Mouse (Mus musculus) MEL (cell line): ENCODE results near the gene Slc2a2. TPM values are rescaled to one million over a fixed set of nuclear protein-coding genes. Genes with fewer than 3 reads are reported as not detected.
A peak's percentile ranks its signal among the peaks of the same experiment; 100 is the strongest.

ENCODE experiments used
- DNase-seq: peaks from one replicate; pipeline ENCODE4 v3.0.0; 2011; ENCODE audit warnings: low read depth, low spot score
- H3K27ac ChIP-seq: 2 replicates; pipeline ENCODE4 v1.5.1; 2012; ENCODE audit warnings: low read depth, mild to moderate bottlenecking, control low read depth, low read length, moderate library complexity; ENCODE audit not compliant: control insufficient read depth
- H3K27me3 ChIP-seq, 2 experiments: fragments of 150-350 bp in 1 of 2; sonication (generic) in 1 of 2; 2 replicates each; pipeline ENCODE4 v1.6.1; 2012; ENCODE audit warnings: low read length in 2 of 2, mild to moderate bottlenecking in 2 of 2, improper control_type of control experiment in 1 of 2, moderate library complexity in 1 of 2; ENCODE audit not compliant: insufficient read depth in 2 of 2, control insufficient read depth in 1 of 2
- H3K36me3 ChIP-seq, 2 experiments: 2 replicates each; pipeline ENCODE4 v1.6.1; 2012 to 2014; ENCODE audit warnings: low read length in 2 of 2, improper control_type of control experiment in 1 of 2, inconsistent platforms in 1 of 2, mild to moderate bottlenecking in 1 of 2; ENCODE audit not compliant: insufficient read depth in 2 of 2, control insufficient read depth in 1 of 2
- H3K4me1 ChIP-seq, 2 experiments: fragments of 150-350 bp in 1 of 2; sonication (generic) in 1 of 2; 2 replicates each; pipeline ENCODE4 v1.6.1; 2012; ENCODE audit warnings: low read length in 2 of 2, improper control_type of control experiment in 1 of 2, mild to moderate bottlenecking in 1 of 2; ENCODE audit not compliant: insufficient read depth in 2 of 2, control insufficient read depth in 1 of 2
- H3K4me3 ChIP-seq, 2 experiments: fragments of 150-350 bp in 1 of 2; sonication (generic) in 1 of 2; 2 replicates each; pipeline ENCODE4 v1.5.1; 2012; ENCODE audit warnings: low read depth in 2 of 2, low read length in 2 of 2, mild to moderate bottlenecking in 2 of 2, moderate library complexity in 2 of 2, control low read depth in 1 of 2, improper control_type of control experiment in 1 of 2; ENCODE audit not compliant: control insufficient read depth in 1 of 2, insufficient read depth in 1 of 2
- H3K79me2 ChIP-seq: 2 replicates; pipeline ENCODE4 v1.6.1; 2012; ENCODE audit warnings: mild to moderate bottlenecking, low read length, moderate library complexity; ENCODE audit not compliant: control insufficient read depth, poor library complexity, insufficient read depth
- H3K9ac ChIP-seq: 2 replicates; pipeline ENCODE4 v1.6.1; 2012; ENCODE audit warnings: low read depth, mild to moderate bottlenecking, control low read depth, low read length, moderate library complexity; ENCODE audit not compliant: control insufficient read depth, poor library complexity, severe bottlenecking
- H3K9me3 ChIP-seq: fragments of 150-350 bp; sonication (generic); replicated peaks from 2 replicates; pipeline ENCODE4 v1.6.1; 2012; ENCODE audit warnings: mild to moderate bottlenecking, low read length, improper control_type of control experiment, moderate library complexity; ENCODE audit not compliant: insufficient read depth
- BHLHE40 ChIP-seq: IDR thresholded peaks from 2 replicates; pipeline ENCODE4 v1.6.1; 2012; ENCODE audit warnings: low read depth, mild to moderate bottlenecking, inconsistent platforms, low read length, improper control_type of control experiment, borderline replicate concordance
- CHD1 ChIP-seq: IDR thresholded peaks from 2 replicates; pipeline ENCODE4 v1.6.1; 2012; ENCODE audit warnings: low read depth, mild to moderate bottlenecking, inconsistent platforms, low read length, improper control_type of control experiment
- CHD2 ChIP-seq: IDR thresholded peaks from 2 replicates; pipeline ENCODE4 v1.6.1; 2011; ENCODE audit warnings: low read length, improper control_type of control experiment
- ELF1 ChIP-seq: IDR thresholded peaks from 2 replicates; pipeline ENCODE4 v1.6.1; 2014; ENCODE audit warnings: low read depth, mild to moderate bottlenecking, inconsistent platforms, low read length, improper control_type of control experiment, moderate library complexity
- EP300 ChIP-seq, 2 experiments: IDR thresholded peaks; 2 replicates each; pipeline ENCODE4 v1.6.1; 2011; ENCODE audit warnings: improper control_type of control experiment in 2 of 2, low read length in 2 of 2, low read depth in 1 of 2, mild to moderate bottlenecking in 1 of 2
- ETS1 ChIP-seq: IDR thresholded peaks from 2 replicates; pipeline ENCODE4 v1.6.1; 2012; ENCODE audit warnings: low read depth, mild to moderate bottlenecking, inconsistent platforms, low read length, improper control_type of control experiment, moderate library complexity
- GABPA ChIP-seq: IDR thresholded peaks from 2 replicates; pipeline ENCODE4 v1.6.1; 2012; ENCODE audit warnings: low read depth, mild to moderate bottlenecking, inconsistent platforms, low read length, improper control_type of control experiment, moderate library complexity
- GATA1 ChIP-seq: IDR thresholded peaks from 2 replicates; pipeline ENCODE4 v1.6.1; 2011; ENCODE audit warnings: low read depth, low read length, improper control_type of control experiment
- JUND ChIP-seq: IDR thresholded peaks from 2 replicates; pipeline ENCODE4 v1.6.1; 2011; ENCODE audit warnings: low read depth, mild to moderate bottlenecking, improper control_type of control experiment, low read length
- MAX ChIP-seq: IDR thresholded peaks from 2 replicates; pipeline ENCODE4 v1.6.1; 2011; ENCODE audit warnings: low read length, improper control_type of control experiment
- MAZ ChIP-seq: IDR thresholded peaks from 2 replicates; pipeline ENCODE4 v1.6.1; 2012; ENCODE audit warnings: low read depth, mild to moderate bottlenecking, inconsistent platforms, low read length, improper control_type of control experiment
- MXI1 ChIP-seq: IDR thresholded peaks from 2 replicates; pipeline ENCODE4 v1.6.1; 2011; ENCODE audit warnings: mild to moderate bottlenecking, low read depth, low read length, improper control_type of control experiment
- MYC ChIP-seq: IDR thresholded peaks from 2 replicates; pipeline ENCODE4 v1.6.1; 2011; ENCODE audit warnings: low read depth, mild to moderate bottlenecking, low read length, improper control_type of control experiment, moderate library complexity
- NELFE ChIP-seq: IDR thresholded peaks from 2 replicates; pipeline ENCODE4 v1.6.1; 2011; ENCODE audit warnings: low read depth, low read length, improper control_type of control experiment
- POLR2AphosphoS5 ChIP-seq: IDR thresholded peaks from 2 replicates; pipeline ENCODE4 v1.6.1; 2012; ENCODE audit warnings: low read depth, borderline replicate concordance, mild to moderate bottlenecking, inconsistent platforms, low read length, moderate library complexity, mixed read lengths
- RAD21 ChIP-seq: IDR thresholded peaks from 2 replicates; pipeline ENCODE4 v1.6.1; 2011; ENCODE audit warnings: mild to moderate bottlenecking, low read depth, low read length, improper control_type of control experiment
- RCOR1 ChIP-seq: IDR thresholded peaks from 2 replicates; pipeline ENCODE4 v1.6.1; 2012; ENCODE audit warnings: low read depth, mild to moderate bottlenecking, inconsistent platforms, low read length, improper control_type of control experiment
- SIN3A ChIP-seq: IDR thresholded peaks from 2 replicates; pipeline ENCODE4 v1.6.1; 2012; ENCODE audit warnings: low read length, improper control_type of control experiment, inconsistent platforms
- SMC3 ChIP-seq: IDR thresholded peaks from 2 replicates; pipeline ENCODE4 v1.6.1; 2011; ENCODE audit warnings: low read depth, low read length, improper control_type of control experiment
- TAL1 ChIP-seq: IDR thresholded peaks from 2 replicates; pipeline ENCODE4 v1.6.1; 2012; ENCODE audit warnings: mild to moderate bottlenecking, inconsistent platforms, low read length, moderate library complexity, mixed read lengths
- TBP ChIP-seq: IDR thresholded peaks from 2 replicates; pipeline ENCODE4 v1.8.0; 2011; ENCODE audit warnings: low read depth, low read length, improper control_type of control experiment
- TCF12 ChIP-seq: IDR thresholded peaks from 2 replicates; pipeline ENCODE4 v1.6.1; 2014; ENCODE audit warnings: low read depth, mild to moderate bottlenecking, inconsistent platforms, low read length, improper control_type of control experiment, moderate library complexity
- UBTF ChIP-seq: IDR thresholded peaks from 2 replicates; pipeline ENCODE4 v1.6.1; 2012; ENCODE audit warnings: low read depth, mild to moderate bottlenecking, inconsistent platforms, low read length, improper control_type of control experiment, moderate library complexity, borderline replicate concordance; ENCODE audit not compliant: insufficient read depth
- USF1 ChIP-seq: IDR thresholded peaks from 2 replicates; pipeline ENCODE4 v1.6.1; 2014; ENCODE audit warnings: low read depth, mild to moderate bottlenecking, inconsistent platforms, low read length, improper control_type of control experiment, moderate library complexity
- USF2 ChIP-seq, 2 experiments: IDR thresholded peaks; 2 replicates each; pipeline ENCODE4 v1.6.1; 2011 to 2012; ENCODE audit warnings: improper control_type of control experiment in 2 of 2, low read length in 2 of 2, borderline replicate concordance in 1 of 2, inconsistent platforms in 1 of 2, low read depth in 1 of 2, mild to moderate bottlenecking in 1 of 2; ENCODE audit not compliant: insufficient read depth in 1 of 2
- ZC3H11A ChIP-seq: IDR thresholded peaks from 2 replicates; pipeline ENCODE4 v1.6.1; 2012; ENCODE audit warnings: low read depth, mild to moderate bottlenecking, inconsistent platforms, low read length, improper control_type of control experiment
- ZMIZ1 ChIP-seq: IDR thresholded peaks from 2 replicates; pipeline ENCODE4 v1.6.1; 2012; ENCODE audit warnings: low read depth, mild to moderate bottlenecking, inconsistent platforms, low read length, improper control_type of control experiment, moderate library complexity
- polyA plus RNA-seq, 2 experiments: library from polyadenylated mRNA; stranded (reverse) in 1 of 2; unstranded in 1 of 2; fragments of >175 nt in 1 of 2; fragments of >200 nt in 1 of 2; gene quantifications; 2 replicates each; pipeline versions ENCODE4 v1.2.1 to v1.2.4; 2012; ENCODE audit warnings: low replicate concordance in 2 of 2, low read depth in 1 of 2; ENCODE audit not compliant: insufficient read length in 2 of 2, insufficient read depth in 1 of 2, missing spikeins in 1 of 2
- total RNA-seq: library from RNA; depleted of rRNA; stranded (reverse); fragments of 300-350 nt; gene quantifications from 2 replicates; pipeline ENCODE4 v1.2.3, GENCODE M21; 2012

The Slc2a2 gene
- total and polyA plus RNA-seq, 3 experiments = 0.77 to 1.1 TPM; not detected in 1

DNA sequence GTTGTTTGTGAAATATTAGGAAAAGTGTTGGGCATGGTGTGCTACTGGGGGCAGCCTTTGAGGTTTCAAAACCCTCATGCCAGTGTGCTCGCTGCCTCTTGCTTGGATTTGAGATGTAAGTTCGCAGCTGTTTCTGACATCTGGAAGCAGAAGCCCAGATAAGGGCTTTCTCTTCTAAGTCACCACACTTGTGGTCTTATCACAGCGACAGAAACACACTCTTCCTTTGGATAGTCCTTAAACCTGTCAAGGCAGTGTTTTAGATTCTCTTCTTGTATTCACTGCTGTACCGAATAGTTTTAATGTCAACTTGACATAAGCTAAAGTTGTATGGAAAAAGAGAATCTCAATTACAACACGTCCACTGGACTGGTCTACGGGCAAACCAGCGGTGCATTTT lies 77.7 kb downstream of the Slc2a2 start (continued):
- TF ChIP-seq ELF1 = no peak
- TF ChIP-seq, all 39 proteins: peak for 10

DNA sequence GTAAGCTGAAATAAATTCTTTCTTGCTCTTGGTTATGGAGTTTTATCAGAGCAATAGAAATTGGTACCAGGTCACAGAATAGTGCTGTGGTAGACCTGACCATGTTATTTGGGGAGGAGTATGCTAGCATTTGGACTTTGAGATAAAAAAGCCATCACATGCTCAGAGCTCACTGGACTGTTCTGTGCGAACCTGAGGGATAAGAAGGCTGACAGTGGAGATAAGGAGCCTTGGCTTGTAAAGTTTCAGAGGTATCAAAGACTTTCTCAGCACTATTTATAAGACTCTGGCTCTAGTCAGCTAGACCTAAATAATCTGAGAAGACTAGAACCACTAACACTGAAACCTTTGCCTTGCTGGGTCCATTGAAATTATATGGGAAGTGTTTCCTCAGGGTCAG lies 78.3 kb downstream of the Slc2a2 start:
- TF ChIP-seq MAZ = no peak
- peak; percentile 60 for TF ChIP-seq ETS1
- TF ChIP-seq GABPA = no peak
- TF ChIP-seq MAX = peak; percentile 43; the same call in 1 of the 2 replicates
- no peak for TF ChIP-seq UBTF
- TF ChIP-seq CHD1 = no peak
- peak; percentile 90 for TF ChIP-seq TCF12
- TF ChIP-seq TBP = no peak
- TF ChIP-seq MXI1 = peak; percentile 49; the same call in 1 of the 2 replicates
- no peak for TF ChIP-seq SMC3
- TF ChIP-seq ZMIZ1 = no peak
- TF ChIP-seq TAL1 = peak; percentile 63
- TF ChIP-seq EP300 (IDR thresholded peaks at IDR 0.05; ENCODE audit: low read depth in 1 of 2, low read length in 2 of 2) = peak; percentile 77 to 81
- no peak for TF ChIP-seq SIN3A
- peak; percentile 76; the same call in 1 of the 2 replicates for TF ChIP-seq BHLHE40
- peak; percentile 73 for TF ChIP-seq USF1
- no peak for TF ChIP-seq POLR2AphosphoS5
- no peak for TF ChIP-seq RAD21
- no peak for TF ChIP-seq NELFE
- no peak for TF ChIP-seq ELF1
- peak; percentile 47; the same call in 1 of the 2 replicates for TF ChIP-seq RCOR1
- peak; percentile 57; the same call in 1 of the 2 replicates for TF ChIP-seq MYC
- no peak for TF ChIP-seq USF2 (IDR thresholded peaks at IDR 0.05; ENCODE audit: borderline replicate concordance in 1 of 2, insufficient read depth in 1 of 2, low read depth in 1 of 2, low read length in 2 of 2)
- no peak for TF ChIP-seq JUND
- TF ChIP-seq ZC3H11A = no peak
- TF ChIP-seq CHD2 = no peak
- TF ChIP-seq GATA1 = peak; percentile 90
- TF ChIP-seq, all 39 proteins: peak for 11
- Histone ChIP-seq H3K4me1 (peaks cover 6 to 16% of the 10 kb centered on the region in 2 experiments), H3K79me2 (no peaks in the 10 kb centered on the region), H3K36me3 (peaks cover 0 to 17% of the 10 kb centered on the region in 2 experiments; a peak in 2 of 4 replicates), H3K9ac (peak overlapping the region; percentile 35; the same call in 1 of the 2 replicates), H3K27ac (peak overlapping the region; percentile 78), H3K9me3 (no peaks in the 10 kb centered on the region), H3K27me3 (no peaks in the 10 kb centered on the region), H3K4me3 (no peak overlapping the region)
- peak; percentile 65 for DNase-seq
